Mouse (Mus musculus): Measurements from ENCODE around the gene 1700029P11Rik. TPM values are rescaled to one million over a fixed set of nuclear protein-coding genes. Genes with fewer than 3 reads are reported as not detected.
A peak's percentile ranks its signal among the peaks of the same experiment; 100 is the strongest.
"Not testable (repeated sequence)": the region's sequence is repeated elsewhere in the genome, so short reads cannot be mapped to it uniquely, and the experiment has no call there.

Gene 1700029P11Rik
- total RNA-seq, 2 experiments from 2014 or later: not detected

GRCm38 (mm10) chr15:81957598-81957997, 22.7 kb upstream of the 1700029P11Rik start:
- no peak for DNase-seq (ENCODE audit: low spot score in 2 of 2)

GRCm38 (mm10) chr15:81958906-81959305, 21.4 kb upstream of the 1700029P11Rik start:
- DNase-seq (ENCODE audit: low spot score in 2 of 2): no peak

- peak; percentile 94 to 99 for DNase-seq (ENCODE audit: low spot score in 2 of 2)
These were observed 19.9 kb upstream of the 1700029P11Rik start, which contains the start of gene Pmm1 for GRCm38 (mm10) chr15:81960171-81961077. Pmm1 (minus strand) TSS chr15:81960930.

- DNase-seq (ENCODE audit: low spot score in 2 of 2): no peak
These were observed 19.3 kb upstream of the 1700029P11Rik start for GRCm38 (mm10) chr15:81961078-81961451.

GRCm38 (mm10) chr15:81964262-81964661, 16.1 kb upstream of the 1700029P11Rik start:
- no peak for DNase-seq (ENCODE audit: low spot score in 2 of 2)

GRCm38 (mm10) chr15:81964980-81965545, 15.3 kb upstream of the 1700029P11Rik start:
- no peak for DNase-seq (ENCODE audit: low spot score in 2 of 2)

- DNase-seq (ENCODE audit: low spot score in 2 of 2): no peak
These were observed 14.1 kb upstream of the 1700029P11Rik start for GRCm38 (mm10) chr15:81966062-81966829.

GRCm38 (mm10) chr15:81967821-81968220, 12.5 kb upstream of the 1700029P11Rik start:
- DNase-seq (ENCODE audit: low spot score in 2 of 2): no peak

- no peak for DNase-seq (ENCODE audit: low spot score in 2 of 2)
These were observed 11.9 kb upstream of the 1700029P11Rik start for GRCm38 (mm10) chr15:81968447-81968846.

GRCm38 (mm10) chr15:81969173-81969572, 11.2 kb upstream of the 1700029P11Rik start:
- no peak for DNase-seq (ENCODE audit: low spot score in 2 of 2)

- DNase-seq (ENCODE audit: low spot score in 2 of 2): not testable (repeated sequence)
These were observed 10.7 kb upstream of the 1700029P11Rik start for GRCm38 (mm10) chr15:81969635-81970034.

- DNase-seq (ENCODE audit: low spot score in 2 of 2): not testable (repeated sequence)
These were observed 9.8 kb upstream of the 1700029P11Rik start for GRCm38 (mm10) chr15:81970498-81970897.

GRCm38 (mm10) chr15:81975156-81975555, 5.2 kb upstream of the 1700029P11Rik start:
- DNase-seq (ENCODE audit: low spot score in 2 of 2): not testable (repeated sequence)

GRCm38 (mm10) chr15:81982173-81982572, 1.8 kb downstream of the 1700029P11Rik start:
- no peak for DNase-seq (ENCODE audit: low spot score in 2 of 2)

- no peak for DNase-seq (ENCODE audit: low spot score in 2 of 2)
These were observed 5.2 kb downstream of the 1700029P11Rik start for GRCm38 (mm10) chr15:81985267-81986161.

- DNase-seq (ENCODE audit: low spot score in 2 of 2): no peak
These were observed 7.3 kb downstream of the 1700029P11Rik start, which contains the start of gene Xrcc6 for GRCm38 (mm10) chr15:81987646-81988045. Xrcc6 (plus strand) TSS chr15:81987835.

- peak; percentile 78 to 89 for DNase-seq (ENCODE audit: low spot score in 2 of 2)
These were observed 9.2 kb downstream of the 1700029P11Rik start for GRCm38 (mm10) chr15:81989371-81990062.

- no peak for DNase-seq (ENCODE audit: low spot score in 2 of 2)
These were observed 10.2 kb downstream of the 1700029P11Rik start for GRCm38 (mm10) chr15:81990549-81990948.

GRCm38 (mm10) chr15:81993992-81994391, 13.7 kb downstream of the 1700029P11Rik start:
- DNase-seq (ENCODE audit: low spot score in 2 of 2): no peak

GRCm38 (mm10) chr15:82004257-82004656, 23.9 kb downstream of the 1700029P11Rik start:
- DNase-seq (ENCODE audit: low spot score in 2 of 2): no peak

Measured in gastrocnemius, postnatal 4 days (tissue).